Mouse (Mus musculus) urinary bladder, postnatal 25 days (tissue): ENCODE data around the gene Neurl1b.

Source experiments
- DNase-seq: peaks from one replicate; pipeline ENCODE4 v3.0.0; 2022; ENCODE audit warnings: low spot score

The Neurl1b gene

GRCm38 (mm10) chr17:26452371-26452972 is 37.8 kb downstream of the Neurl1b start:
- peak; percentile 55 for DNase-seq

- no peak for DNase-seq
Observed at GRCm38 (mm10) chr17:26457506-26457905, 42.9 kb downstream of the Neurl1b start.

GRCm38 (mm10) chr17:26458049-26458448 is 43.4 kb downstream of the Neurl1b start:
- DNase-seq, result no peak

- DNase-seq, result peak; percentile 76
Observed at GRCm38 (mm10) chr17:26462634-26463170, 48.1 kb downstream of the Neurl1b start.

- DNase-seq, result no peak
Observed at GRCm38 (mm10) chr17:26463432-26463831, 48.8 kb downstream of the Neurl1b start.

- no peak for DNase-seq
Observed at GRCm38 (mm10) chr17:26463984-26464383, 49.4 kb downstream of the Neurl1b start.

- no peak for DNase-seq
Observed at GRCm38 (mm10) chr17:26464481-26464880, 49.9 kb downstream of the Neurl1b start.

- DNase-seq, result no peak
Observed at GRCm38 (mm10) chr17:26464972-26465371, 50.3 kb downstream of the Neurl1b start.

GRCm38 (mm10) chr17:26466741-26467150 is 52.1 kb downstream of the Neurl1b start:
- DNase-seq, result peak; percentile 85

GRCm38 (mm10) chr17:26467619-26468018 is 53.0 kb downstream of the Neurl1b start:
- no peak for DNase-seq

GRCm38 (mm10) chr17:26468102-26468894 is 53.7 kb downstream of the Neurl1b start:
- no peak for DNase-seq

GRCm38 (mm10) chr17:26476871-26477270 is 62.2 kb downstream of the Neurl1b start:
- DNase-seq, result no peak

GRCm38 (mm10) chr17:26478672-26479071 is 64.0 kb downstream of the Neurl1b start:
- DNase-seq, result no peak

GRCm38 (mm10) chr17:26479619-26480018 is 65.0 kb downstream of the Neurl1b start:
- no peak for DNase-seq

- DNase-seq, result no peak
Observed at GRCm38 (mm10) chr17:26480956-26481355, 66.3 kb downstream of the Neurl1b start.

- DNase-seq, result no peak
Observed at GRCm38 (mm10) chr17:26484626-26485421, 70.2 kb downstream of the Neurl1b start.

- no peak for DNase-seq
Observed at GRCm38 (mm10) chr17:26487266-26487665, 72.6 kb downstream of the Neurl1b start.

GRCm38 (mm10) chr17:26487917-26488316 is 73.3 kb downstream of the Neurl1b start:
- DNase-seq, result no peak

- DNase-seq, result no peak
Observed at GRCm38 (mm10) chr17:26488711-26489403, 74.2 kb downstream of the Neurl1b start.

- no peak for DNase-seq
Observed at GRCm38 (mm10) chr17:26490072-26490471, 75.4 kb downstream of the Neurl1b start.

- DNase-seq, result no peak
Observed at GRCm38 (mm10) chr17:26490910-26491309, 76.3 kb downstream of the Neurl1b start.

GRCm38 (mm10) chr17:26492246-26492645 is 77.6 kb downstream of the Neurl1b start:
- DNase-seq, result no peak
